Mouse (Mus musculus): ENCODE results near the gene Map3k5. TPM values are rescaled to one million over a fixed set of nuclear protein-coding genes. Genes with fewer than 3 reads are reported as not detected.

Map3k5 gene
- total and polyA plus RNA-seq, 3 experiments: 0.35 to 0.97 TPM; not detected in 1

DNA sequence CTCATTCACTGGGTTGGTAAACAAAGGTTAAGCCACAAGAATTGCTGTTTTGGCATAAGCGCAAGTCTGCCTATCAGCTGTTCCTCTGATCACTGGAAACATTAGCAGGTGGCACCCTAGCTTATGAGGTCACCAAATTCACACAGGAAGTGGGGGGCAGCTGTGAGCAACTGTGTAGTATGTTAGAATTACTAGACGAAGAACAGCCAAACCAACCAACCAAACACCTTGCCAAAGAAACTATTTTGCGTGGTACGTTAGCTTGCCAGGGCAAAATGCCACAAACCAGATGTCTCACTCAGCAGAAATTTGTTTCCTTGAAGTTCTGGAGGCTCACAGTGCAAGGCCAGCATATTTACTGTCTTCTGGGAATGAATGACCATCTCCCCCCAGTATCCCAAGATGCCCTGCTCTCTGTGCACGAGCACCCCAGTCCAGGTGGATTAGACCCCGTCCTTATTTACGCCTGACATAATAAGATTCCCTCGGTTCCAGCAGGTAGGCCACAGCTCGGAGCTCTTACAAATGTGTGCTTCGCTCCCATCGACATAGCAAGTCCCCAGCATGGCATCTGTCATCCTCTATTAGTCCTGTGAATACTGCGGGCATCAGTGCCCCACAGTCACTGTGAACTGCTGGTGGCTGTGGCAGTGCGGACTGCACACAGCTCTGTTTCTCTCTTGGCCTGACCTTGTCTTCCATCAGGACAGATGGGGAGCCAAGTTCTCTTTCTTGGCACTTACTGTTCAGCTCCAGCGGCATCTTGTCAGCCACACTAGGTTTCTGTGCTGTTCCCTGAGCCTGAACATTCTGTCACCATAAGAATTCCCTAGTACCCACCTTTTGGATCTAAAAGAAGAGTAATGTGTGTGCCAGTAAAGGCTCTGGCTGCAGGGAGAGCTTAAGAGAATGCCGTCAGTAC, 185.5 kb downstream of the Map3k5 start (continued):
- no peak for TF ChIP-seq GABPA (IDR thresholded peaks at IDR 0.05; ENCODE audit: low read depth, low read length)

GRCm38 (mm10) chr10:20121981-20122380, 187.7 kb downstream of the Map3k5 start:
- no peaks in the 10 kb centered on the region for H3K36me3 ChIP-seq (ENCODE audit: control insufficient read depth in 1 of 2, insufficient read depth in 2 of 2, low read length in 2 of 2)
- no peaks in the 10 kb centered on the region; a peak in 1 of 4 replicates for H3K27me3 ChIP-seq (ENCODE audit: control insufficient read depth in 1 of 2, insufficient read depth in 2 of 2, low read length in 2 of 2)
- no peaks in the 10 kb centered on the region for H3K79me2 ChIP-seq (ENCODE audit: control insufficient read depth, insufficient read depth, low read length, poor library complexity)
- no peak overlapping the region for H3K9ac ChIP-seq (ENCODE audit: control insufficient read depth, low read depth, low read length, poor library complexity, severe bottlenecking)
- no peaks in the 10 kb centered on the region for H3K9me3 ChIP-seq (replicated peaks; ENCODE audit: insufficient read depth, low read length)
- no peak for DNase-seq (ENCODE audit: low read depth, low spot score)
- no peak overlapping the region for H3K27ac ChIP-seq (ENCODE audit: control insufficient read depth, low read depth, low read length)
- TF ChIP-seq POLR2A (IDR thresholded peaks at IDR 0.05; ENCODE audit: control insufficient read depth in 1 of 2, insufficient read depth in 1 of 2, low read depth in 1 of 2, low read length in 2 of 2, poor library complexity in 1 of 2) (no peak), ZNF384 (IDR thresholded peaks at IDR 0.05; ENCODE audit: low read depth, low read length) (no peak), MAFK (IDR thresholded peaks at IDR 0.05; ENCODE audit: borderline replicate concordance, low read depth, low read length) (no peak), MYC (IDR thresholded peaks at IDR 0.05; ENCODE audit: low read depth, low read length) (no peak), USF2 (IDR thresholded peaks at IDR 0.05; ENCODE audit: borderline replicate concordance in 1 of 2, insufficient read depth in 1 of 2, low read depth in 1 of 2, low read length in 2 of 2) (no peak), CHD2 (IDR thresholded peaks at IDR 0.05; ENCODE audit: low read length) (no peak), TCF12 (IDR thresholded peaks at IDR 0.05; ENCODE audit: low read depth, low read length) (no peak), MEF2A (IDR thresholded peaks at IDR 0.05; ENCODE audit: extremely low read depth, insufficient replicate concordance, low read depth, low read length, poor library complexity, severe bottlenecking) (no peak), POLR2AphosphoS5 (IDR thresholded peaks at IDR 0.05; ENCODE audit: borderline replicate concordance, low read depth, low read length) (no peak), SIN3A (IDR thresholded peaks at IDR 0.05; ENCODE audit: low read length) (no peak)
- no peaks in the 10 kb centered on the region for H3K4me1 ChIP-seq (ENCODE audit: control insufficient read depth in 1 of 2, insufficient read depth in 2 of 2, low read length in 2 of 2)
- no peak overlapping the region for H3K4me3 ChIP-seq (ENCODE audit: control insufficient read depth in 1 of 2, insufficient read depth in 1 of 2, low read depth in 2 of 2, low read length in 2 of 2)

DNA sequence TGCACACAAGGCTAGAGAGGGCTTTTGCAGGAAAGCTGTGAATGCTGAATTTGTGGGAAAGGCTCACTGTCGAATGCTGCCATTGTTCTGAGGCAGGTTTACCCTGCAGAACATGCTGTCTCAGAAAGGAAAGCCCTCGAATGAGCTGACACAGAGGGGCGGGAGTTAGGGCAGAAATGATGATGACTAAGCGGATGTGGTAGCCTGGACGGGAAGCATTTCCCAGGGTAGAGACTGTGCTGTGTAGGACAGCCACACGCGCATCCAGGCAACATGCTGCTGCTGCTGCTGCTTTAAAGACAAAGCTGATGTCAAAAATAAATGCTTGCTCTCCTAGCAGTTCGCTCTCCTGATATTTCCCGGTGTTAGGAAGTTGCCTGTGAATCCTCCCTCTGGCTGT, 189.1 kb downstream of the Map3k5 start:
- Histone ChIP-seq H3K9me3 (replicated peaks; ENCODE audit: insufficient read depth, low read length) (no peaks in the 10 kb centered on the region), H3K4me3 (ENCODE audit: control insufficient read depth in 1 of 2, insufficient read depth in 1 of 2, low read depth in 2 of 2, low read length in 2 of 2) (no peak overlapping the region), H3K27me3 (ENCODE audit: control insufficient read depth in 1 of 2, insufficient read depth in 2 of 2, low read length in 2 of 2) (no peaks in the 10 kb centered on the region; a peak in 1 of 4 replicates), H3K4me1 (ENCODE audit: control insufficient read depth in 1 of 2, insufficient read depth in 2 of 2, low read length in 2 of 2) (no peaks in the 10 kb centered on the region), H3K79me2 (ENCODE audit: control insufficient read depth, insufficient read depth, low read length, poor library complexity) (no peaks in the 10 kb centered on the region), H3K9ac (ENCODE audit: control insufficient read depth, low read depth, low read length, poor library complexity, severe bottlenecking) (no peak overlapping the region), H3K27ac (ENCODE audit: control insufficient read depth, low read depth, low read length) (no peak overlapping the region), H3K36me3 (ENCODE audit: control insufficient read depth in 1 of 2, insufficient read depth in 2 of 2, low read length in 2 of 2) (no peaks in the 10 kb centered on the region)
- DNase-seq (ENCODE audit: low read depth, low spot score): peak; percentile 28
- no peak for TF ChIP-seq MYB (IDR thresholded peaks at IDR 0.05; ENCODE audit: low read depth, low read length)
- TF ChIP-seq MXI1 (IDR thresholded peaks at IDR 0.05; ENCODE audit: low read depth, low read length): no peak
- no peak for TF ChIP-seq USF1 (IDR thresholded peaks at IDR 0.05; ENCODE audit: low read depth, low read length)
- TF ChIP-seq E2F4 (IDR thresholded peaks at IDR 0.05; ENCODE audit: borderline replicate concordance, low read depth, low read length): no peak
- no peak for TF ChIP-seq MYC (IDR thresholded peaks at IDR 0.05; ENCODE audit: low read depth, low read length)
- no peak for TF ChIP-seq EP300 (IDR thresholded peaks at IDR 0.05; ENCODE audit: low read depth in 1 of 2, low read length in 2 of 2)
- TF ChIP-seq CHD1 (IDR thresholded peaks at IDR 0.05; ENCODE audit: low read depth, low read length): no peak
- TF ChIP-seq POLR2AphosphoS5 (IDR thresholded peaks at IDR 0.05; ENCODE audit: borderline replicate concordance, low read depth, low read length): no peak
- TF ChIP-seq RAD21 (IDR thresholded peaks at IDR 0.05; ENCODE audit: low read depth, low read length): no peak
- TF ChIP-seq GABPA (IDR thresholded peaks at IDR 0.05; ENCODE audit: low read depth, low read length): no peak
- no peak for TF ChIP-seq TBP (IDR thresholded peaks at IDR 0.05; ENCODE audit: low read depth, low read length)
- TF ChIP-seq POLR2A (IDR thresholded peaks at IDR 0.05; ENCODE audit: control insufficient read depth in 1 of 2, insufficient read depth in 1 of 2, low read depth in 1 of 2, low read length in 2 of 2, poor library complexity in 1 of 2): no peak
- TF ChIP-seq CTCF (IDR thresholded peaks at IDR 0.05 in 2 of 3, conservative IDR thresholded peaks at IDR 0.05 in 1 of 3; ENCODE audit: control insufficient read depth in 1 of 3, insufficient read depth in 1 of 3, low read depth in 2 of 3, low read length in 3 of 3, poor library complexity in 1 of 3, severe bottlenecking in 1 of 3): no peak
- no peak for TF ChIP-seq TAL1 (IDR thresholded peaks at IDR 0.05; ENCODE audit: low read length)
- no peak for TF ChIP-seq HCFC1 (IDR thresholded peaks at IDR 0.05; ENCODE audit: low read depth, low read length)
- no peak for TF ChIP-seq ETS1 (IDR thresholded peaks at IDR 0.05; ENCODE audit: low read depth, low read length)
- no peak for TF ChIP-seq SMC3 (IDR thresholded peaks at IDR 0.05; ENCODE audit: low read depth, low read length)
- TF ChIP-seq ZNF384 (IDR thresholded peaks at IDR 0.05; ENCODE audit: low read depth, low read length): no peak
- TF ChIP-seq NELFE (IDR thresholded peaks at IDR 0.05; ENCODE audit: low read depth, low read length): no peak
